Mouse (Mus musculus) MEL (cell line): ENCODE measurements around the gene Arhgef25. TPM values are rescaled to one million over a fixed set of nuclear protein-coding genes. Genes with fewer than 3 reads are reported as not detected.

Experiments used
- DNase-seq: peaks from one replicate; pipeline ENCODE4 v3.0.0; 2011; ENCODE audit warnings: low read depth, low spot score
- H3K27ac ChIP-seq: 2 replicates; pipeline ENCODE4 v1.5.1; 2012; ENCODE audit warnings: low read depth, mild to moderate bottlenecking, control low read depth, low read length, moderate library complexity; ENCODE audit not compliant: control insufficient read depth
- H3K27me3 ChIP-seq, 2 experiments: fragments of 150-350 bp in 1 of 2; sonication (generic) in 1 of 2; 2 replicates each; pipeline ENCODE4 v1.6.1; 2012; ENCODE audit warnings: low read length in 2 of 2, mild to moderate bottlenecking in 2 of 2, improper control_type of control experiment in 1 of 2, moderate library complexity in 1 of 2; ENCODE audit not compliant: insufficient read depth in 2 of 2, control insufficient read depth in 1 of 2
- H3K36me3 ChIP-seq, 2 experiments: 2 replicates each; pipeline ENCODE4 v1.6.1; 2012 to 2014; ENCODE audit warnings: low read length in 2 of 2, improper control_type of control experiment in 1 of 2, inconsistent platforms in 1 of 2, mild to moderate bottlenecking in 1 of 2; ENCODE audit not compliant: insufficient read depth in 2 of 2, control insufficient read depth in 1 of 2
- H3K4me1 ChIP-seq, 2 experiments: fragments of 150-350 bp in 1 of 2; sonication (generic) in 1 of 2; 2 replicates each; pipeline ENCODE4 v1.6.1; 2012; ENCODE audit warnings: low read length in 2 of 2, improper control_type of control experiment in 1 of 2, mild to moderate bottlenecking in 1 of 2; ENCODE audit not compliant: insufficient read depth in 2 of 2, control insufficient read depth in 1 of 2
- H3K4me3 ChIP-seq, 2 experiments: fragments of 150-350 bp in 1 of 2; sonication (generic) in 1 of 2; 2 replicates each; pipeline ENCODE4 v1.5.1; 2012; ENCODE audit warnings: low read depth in 2 of 2, low read length in 2 of 2, mild to moderate bottlenecking in 2 of 2, moderate library complexity in 2 of 2, control low read depth in 1 of 2, improper control_type of control experiment in 1 of 2; ENCODE audit not compliant: control insufficient read depth in 1 of 2, insufficient read depth in 1 of 2
- H3K79me2 ChIP-seq: 2 replicates; pipeline ENCODE4 v1.6.1; 2012; ENCODE audit warnings: mild to moderate bottlenecking, low read length, moderate library complexity; ENCODE audit not compliant: control insufficient read depth, poor library complexity, insufficient read depth
- H3K9ac ChIP-seq: 2 replicates; pipeline ENCODE4 v1.6.1; 2012; ENCODE audit warnings: low read depth, mild to moderate bottlenecking, control low read depth, low read length, moderate library complexity; ENCODE audit not compliant: control insufficient read depth, poor library complexity, severe bottlenecking
- H3K9me3 ChIP-seq: fragments of 150-350 bp; sonication (generic); replicated peaks from 2 replicates; pipeline ENCODE4 v1.6.1; 2012; ENCODE audit warnings: mild to moderate bottlenecking, low read length, improper control_type of control experiment, moderate library complexity; ENCODE audit not compliant: insufficient read depth
- CHD1 ChIP-seq: IDR thresholded peaks from 2 replicates; pipeline ENCODE4 v1.6.1; 2012; ENCODE audit warnings: low read depth, mild to moderate bottlenecking, inconsistent platforms, low read length, improper control_type of control experiment
- CHD2 ChIP-seq: IDR thresholded peaks from 2 replicates; pipeline ENCODE4 v1.6.1; 2011; ENCODE audit warnings: low read length, improper control_type of control experiment
- E2F4 ChIP-seq: IDR thresholded peaks from 2 replicates; pipeline ENCODE4 v1.6.1; 2011; ENCODE audit warnings: low read depth, low read length, improper control_type of control experiment, borderline replicate concordance
- ELF1 ChIP-seq: IDR thresholded peaks from 2 replicates; pipeline ENCODE4 v1.6.1; 2014; ENCODE audit warnings: low read depth, mild to moderate bottlenecking, inconsistent platforms, low read length, improper control_type of control experiment, moderate library complexity
- EP300 ChIP-seq, 2 experiments: IDR thresholded peaks; 2 replicates each; pipeline ENCODE4 v1.6.1; 2011; ENCODE audit warnings: improper control_type of control experiment in 2 of 2, low read length in 2 of 2, low read depth in 1 of 2, mild to moderate bottlenecking in 1 of 2
- GABPA ChIP-seq: IDR thresholded peaks from 2 replicates; pipeline ENCODE4 v1.6.1; 2012; ENCODE audit warnings: low read depth, mild to moderate bottlenecking, inconsistent platforms, low read length, improper control_type of control experiment, moderate library complexity
- GATA1 ChIP-seq: IDR thresholded peaks from 2 replicates; pipeline ENCODE4 v1.6.1; 2011; ENCODE audit warnings: low read depth, low read length, improper control_type of control experiment
- HCFC1 ChIP-seq: IDR thresholded peaks from 2 replicates; pipeline ENCODE4 v1.6.1; 2012; ENCODE audit warnings: low read depth, mild to moderate bottlenecking, inconsistent platforms, low read length, improper control_type of control experiment, moderate library complexity
- JUND ChIP-seq: IDR thresholded peaks from 2 replicates; pipeline ENCODE4 v1.6.1; 2011; ENCODE audit warnings: low read depth, mild to moderate bottlenecking, improper control_type of control experiment, low read length
- KAT2A ChIP-seq: conservative IDR thresholded peaks from 2 replicates; pipeline ENCODE4 v1.6.1; 2012; ENCODE audit warnings: low read depth, low read length, improper control_type of control experiment, inconsistent platforms
- MAX ChIP-seq: IDR thresholded peaks from 2 replicates; pipeline ENCODE4 v1.6.1; 2011; ENCODE audit warnings: low read length, improper control_type of control experiment
- MEF2A ChIP-seq: IDR thresholded peaks from 2 replicates; pipeline ENCODE4 v1.6.1; 2014; ENCODE audit warnings: low read depth, mild to moderate bottlenecking, inconsistent platforms, low read length, improper control_type of control experiment; ENCODE audit not compliant: poor library complexity, insufficient replicate concordance, severe bottlenecking; ENCODE audit errors: extremely low read depth
- MYC ChIP-seq: IDR thresholded peaks from 2 replicates; pipeline ENCODE4 v1.6.1; 2011; ENCODE audit warnings: low read depth, mild to moderate bottlenecking, low read length, improper control_type of control experiment, moderate library complexity
- NELFE ChIP-seq: IDR thresholded peaks from 2 replicates; pipeline ENCODE4 v1.6.1; 2011; ENCODE audit warnings: low read depth, low read length, improper control_type of control experiment
- NRF1 ChIP-seq: IDR thresholded peaks from 2 replicates; pipeline ENCODE4 v1.6.1; 2014; ENCODE audit warnings: low read depth, mild to moderate bottlenecking, inconsistent platforms, low read length, improper control_type of control experiment, moderate library complexity; ENCODE audit not compliant: poor library complexity, insufficient read depth, severe bottlenecking
- POLR2AphosphoS2 ChIP-seq: IDR thresholded peaks from 2 replicates; pipeline ENCODE4 v1.6.1; 2011; ENCODE audit warnings: low read length, improper control_type of control experiment
- POLR2AphosphoS5 ChIP-seq: IDR thresholded peaks from 2 replicates; pipeline ENCODE4 v1.6.1; 2012; ENCODE audit warnings: low read depth, borderline replicate concordance, mild to moderate bottlenecking, inconsistent platforms, low read length, moderate library complexity, mixed read lengths
- RAD21 ChIP-seq: IDR thresholded peaks from 2 replicates; pipeline ENCODE4 v1.6.1; 2011; ENCODE audit warnings: mild to moderate bottlenecking, low read depth, low read length, improper control_type of control experiment
- RCOR1 ChIP-seq: IDR thresholded peaks from 2 replicates; pipeline ENCODE4 v1.6.1; 2012; ENCODE audit warnings: low read depth, mild to moderate bottlenecking, inconsistent platforms, low read length, improper control_type of control experiment
- SIN3A ChIP-seq: IDR thresholded peaks from 2 replicates; pipeline ENCODE4 v1.6.1; 2012; ENCODE audit warnings: low read length, improper control_type of control experiment, inconsistent platforms
- SMC3 ChIP-seq: IDR thresholded peaks from 2 replicates; pipeline ENCODE4 v1.6.1; 2011; ENCODE audit warnings: low read depth, low read length, improper control_type of control experiment
- TAL1 ChIP-seq: IDR thresholded peaks from 2 replicates; pipeline ENCODE4 v1.6.1; 2012; ENCODE audit warnings: mild to moderate bottlenecking, inconsistent platforms, low read length, moderate library complexity, mixed read lengths
- TBP ChIP-seq: IDR thresholded peaks from 2 replicates; pipeline ENCODE4 v1.8.0; 2011; ENCODE audit warnings: low read depth, low read length, improper control_type of control experiment
- TCF12 ChIP-seq: IDR thresholded peaks from 2 replicates; pipeline ENCODE4 v1.6.1; 2014; ENCODE audit warnings: low read depth, mild to moderate bottlenecking, inconsistent platforms, low read length, improper control_type of control experiment, moderate library complexity
- UBTF ChIP-seq: IDR thresholded peaks from 2 replicates; pipeline ENCODE4 v1.6.1; 2012; ENCODE audit warnings: low read depth, mild to moderate bottlenecking, inconsistent platforms, low read length, improper control_type of control experiment, moderate library complexity, borderline replicate concordance; ENCODE audit not compliant: insufficient read depth
- USF1 ChIP-seq: IDR thresholded peaks from 2 replicates; pipeline ENCODE4 v1.6.1; 2014; ENCODE audit warnings: low read depth, mild to moderate bottlenecking, inconsistent platforms, low read length, improper control_type of control experiment, moderate library complexity
- ZC3H11A ChIP-seq: IDR thresholded peaks from 2 replicates; pipeline ENCODE4 v1.6.1; 2012; ENCODE audit warnings: low read depth, mild to moderate bottlenecking, inconsistent platforms, low read length, improper control_type of control experiment
- ZKSCAN1 ChIP-seq: IDR thresholded peaks from 2 replicates; pipeline ENCODE4 v1.6.1; 2012; ENCODE audit warnings: low read depth, mild to moderate bottlenecking, inconsistent platforms, low read length, improper control_type of control experiment, moderate library complexity
- ZNF384 ChIP-seq: IDR thresholded peaks from 2 replicates; pipeline ENCODE4 v1.6.1; 2012; ENCODE audit warnings: low read depth, mild to moderate bottlenecking, inconsistent platforms, low read length, improper control_type of control experiment
- polyA plus RNA-seq, 2 experiments: library from polyadenylated mRNA; stranded (reverse) in 1 of 2; unstranded in 1 of 2; fragments of >175 nt in 1 of 2; fragments of >200 nt in 1 of 2; gene quantifications; 2 replicates each; pipeline versions ENCODE4 v1.2.1 to v1.2.4; 2012; ENCODE audit warnings: low replicate concordance in 2 of 2, low read depth in 1 of 2; ENCODE audit not compliant: insufficient read length in 2 of 2, insufficient read depth in 1 of 2, missing spikeins in 1 of 2
- total RNA-seq: library from RNA; depleted of rRNA; stranded (reverse); fragments of 300-350 nt; gene quantifications from 2 replicates; pipeline ENCODE4 v1.2.3, GENCODE M21; 2012

The Arhgef25 gene
- total and polyA plus RNA-seq, 3 experiments: 16.9 to 44.6 TPM; not detected in 1

DNA sequence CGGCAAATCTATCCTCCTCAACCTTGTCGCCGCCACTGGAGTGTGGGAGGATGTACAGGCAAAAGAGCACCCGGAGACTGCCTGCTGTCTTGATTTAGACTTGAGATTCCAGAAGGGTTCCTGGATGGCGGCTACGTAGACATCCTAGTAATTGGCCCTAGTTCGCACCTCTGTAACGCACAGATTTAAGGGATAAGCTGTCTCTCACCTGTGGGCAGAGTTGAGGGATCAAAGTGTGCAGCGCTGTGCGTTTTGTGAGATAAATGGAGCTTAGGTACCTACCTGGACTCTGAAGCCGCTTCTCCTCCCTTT is 23.5 kb downstream of the Arhgef25 start:
- peak overlapping the region; percentile 67 to 68 for H3K4me3 ChIP-seq
- peak overlapping the region; percentile 91 for H3K9ac ChIP-seq
- no peaks in the 10 kb centered on the region for H3K27me3 ChIP-seq
- TF ChIP-seq POLR2AphosphoS2 (no peak), CHD1 (0 out of 2 replicates have a peak, but pooled peaks have one; percentile 13)
- H3K27ac ChIP-seq: peak overlapping the region; percentile 88
- H3K79me2 ChIP-seq: peaks cover 26% of the 10 kb centered on the region
- no peaks in the 10 kb centered on the region for H3K9me3 ChIP-seq
- peaks cover 0 to 13% of the 10 kb centered on the region in 2 experiments; a peak in 3 of 4 replicates for H3K4me1 ChIP-seq
- DNase-seq: no peak
- peaks cover 2 to 11% of the 10 kb centered on the region in 2 experiments; a peak in 3 of 4 replicates for H3K36me3 ChIP-seq

DNA sequence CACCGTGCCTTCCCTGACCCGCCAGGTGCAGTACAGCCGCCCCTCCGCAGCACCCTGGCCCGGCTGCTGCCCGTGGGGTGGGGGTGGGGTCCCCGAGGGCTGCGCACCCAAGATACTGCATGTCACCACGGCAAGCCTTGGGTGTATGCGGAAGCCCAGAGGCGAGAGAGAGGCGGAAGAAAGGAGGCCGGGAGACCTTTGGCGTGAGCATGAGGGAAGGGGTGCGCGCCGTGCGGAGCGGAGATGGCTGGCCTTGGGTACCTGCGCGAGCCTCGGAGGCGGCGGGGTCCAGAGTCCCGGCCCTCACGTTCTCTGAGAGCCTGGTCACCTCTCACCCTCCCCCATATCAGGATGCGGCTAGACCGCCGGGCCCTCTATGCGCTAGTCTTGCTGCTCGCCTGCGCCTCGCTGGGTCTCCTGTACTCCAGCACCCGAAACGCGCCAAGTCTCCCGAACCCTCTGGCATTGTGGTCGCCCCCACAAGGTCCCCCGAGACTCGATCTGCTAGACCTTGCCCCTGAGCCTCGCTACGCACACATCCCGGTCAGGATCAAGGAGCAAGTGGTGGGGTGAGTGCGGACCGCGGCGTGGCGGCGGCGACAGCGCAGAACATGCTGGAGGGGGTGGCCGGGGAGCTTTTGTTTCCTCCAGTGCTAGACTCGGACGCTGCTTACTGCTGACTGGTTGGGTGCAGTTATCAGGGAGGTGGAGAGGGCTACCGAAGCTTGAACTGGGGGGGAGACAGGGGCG is 24.1 kb downstream of the Arhgef25 start:
- peak overlapping the region; percentile 67 to 68 for H3K4me3 ChIP-seq
- peak; percentile 89 for DNase-seq
- peaks cover 26% of the 10 kb centered on the region for H3K79me2 ChIP-seq
- H3K9me3 ChIP-seq: no peaks in the 10 kb centered on the region
- H3K9ac ChIP-seq: peak overlapping the region; percentile 91
- H3K36me3 ChIP-seq: peaks cover 2 to 11% of the 10 kb centered on the region in 2 experiments; a peak in 2 of 4 replicates
- no peaks in the 10 kb centered on the region for H3K27me3 ChIP-seq
- peaks cover 0 to 13% of the 10 kb centered on the region in 2 experiments; a peak in 3 of 4 replicates for H3K4me1 ChIP-seq
- peak overlapping the region; percentile 88 for H3K27ac ChIP-seq
- TF ChIP-seq ZNF384 (no peak), NRF1 (no peak), TCF12 (peak; percentile 70; the same call in 1 of the 2 replicates), POLR2AphosphoS5 (0 out of 2 replicates have a peak, but pooled peaks have one; percentile 63), ZC3H11A (no peak), TAL1 (peak; percentile 44; the same call in 1 of the 2 replicates), NELFE (peak; percentile 6), MYC (peak; percentile 64; the same call in 1 of the 2 replicates), POLR2AphosphoS2 (no peak), ZKSCAN1 (no peak), EP300 (IDR thresholded peaks at IDR 0.05; ENCODE audit: low read depth in 1 of 2, low read length in 2 of 2) (peak in 1 of 2 experiments; percentile 59; a peak in 2 of 4 replicates), HCFC1 (peak; percentile 53), RCOR1 (0 out of 2 replicates have a peak, but pooled peaks have one; percentile 22), GATA1 (0 out of 2 replicates have a peak, but pooled peaks have one; percentile 12), TBP (no peak; the same call in 1 of the 2 replicates), GABPA (no peak), RAD21 (no peak), SMC3 (0 out of 2 replicates have a peak, but pooled peaks have one; percentile 10), SIN3A (peak; percentile 76), JUND (no peak), USF1 (0 out of 2 replicates have a peak, but pooled peaks have one; percentile 5), UBTF (peak; percentile 53; the same call in 1 of the 2 replicates), ELF1 (peak; percentile 90), E2F4 (no peak), KAT2A (no peak), CHD2 (peak; percentile 41), MEF2A (no peak), MAX (peak; percentile 69)
